In the genomic region with DNA sequence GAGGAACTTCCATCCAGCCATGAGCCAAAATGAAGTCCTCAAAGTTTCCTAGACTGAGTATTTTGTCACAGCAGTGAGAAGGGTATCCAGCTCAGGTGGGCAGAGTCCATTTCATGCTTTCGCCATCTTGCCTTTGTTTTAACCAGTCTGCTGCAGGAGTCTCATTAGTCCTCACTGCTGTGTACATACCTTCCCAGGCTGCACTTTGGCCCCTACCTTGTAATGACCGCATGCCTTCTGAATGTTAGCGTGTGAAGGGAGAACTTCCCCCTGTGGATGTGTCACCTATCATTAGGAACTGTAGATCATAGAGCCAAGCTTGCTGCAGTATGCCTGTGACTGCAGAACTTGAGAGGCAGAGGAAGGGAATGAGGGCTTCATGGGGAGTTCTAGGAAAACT, we compare ENCODE assay signal across 28 mouse cellular contexts.
DNase-seq lines count a peak whose midpoint lies in the region; ATAC-seq and TF ChIP-seq lines count a peak whose summit lies in the region.
"Had no signal": no experiment of that assay in that cellular context is flagged by ENCODE, and none has a peak within 500 bp of the region (broad histone marks: within the 10 kb centered on the region; RNA-seq: fewer than 3 reads in every experiment).

No protein-coding gene starts in this region.

- no peak overlapping the region for H3K4me2 ChIP-seq in kidney, postnatal 0 days (ENCODE audit: low read length)
- H3K4me2 ChIP-seq in intestine, postnatal 0 days (replicated peaks; ENCODE audit: low read depth): no peak overlapping the region
- H3K4me2 ChIP-seq in hindbrain, embryonic 11.5 days (replicated peaks; ENCODE audit: low read depth, low read length): no peak overlapping the region
- H3K4me2 ChIP-seq: embryonic facial prominence, embryonic 12.5 days; embryonic facial prominence, embryonic 15.5 days; heart, embryonic 13.5 days; hindbrain, embryonic 12.5 days; hindbrain, embryonic 15.5 days had no signal

- no peak overlapping the region for H3K9ac ChIP-seq in kidney, postnatal 0 days (ENCODE audit: low read depth, low read length)
- H3K9ac ChIP-seq in intestine, postnatal 0 days (ENCODE audit: low read depth, low read length): no peak overlapping the region
- no peak overlapping the region for H3K9ac ChIP-seq in hindbrain, embryonic 11.5 days (ENCODE audit: low read depth, low read length)
- H3K9ac ChIP-seq: embryonic facial prominence, embryonic 12.5 days; embryonic facial prominence, embryonic 15.5 days; forebrain, postnatal 0 days; heart, embryonic 13.5 days; hindbrain, embryonic 12.5 days; hindbrain, embryonic 15.5 days had no signal

- ATAC-seq in kidney, postnatal 0 days (replicated peaks; ENCODE audit: low FRiP score, low read depth): peak; percentile 83
- ATAC-seq in intestine, postnatal 0 days: peak; percentile 99
- no peak for ATAC-seq in hindbrain, embryonic 11.5 days (ENCODE audit: low FRiP score)
- ATAC-seq: forebrain, embryonic 14.5 days; forebrain, postnatal 0 days; Patski had no signal

- H3K27ac ChIP-seq in kidney, postnatal 0 days: no peak overlapping the region
- H3K27ac ChIP-seq in intestine, postnatal 0 days (ENCODE audit: low read depth, low read length): no peak overlapping the region
- no peak overlapping the region for H3K27ac ChIP-seq in hindbrain, embryonic 11.5 days (ENCODE audit: low read depth, low read length)
- H3K27ac ChIP-seq: embryonic facial prominence, embryonic 12.5 days; embryonic facial prominence, embryonic 15.5 days; heart, adult 2 months; heart, embryonic 10.5 days; heart, embryonic 13.5 days; hindbrain, embryonic 12.5 days; hindbrain, embryonic 15.5 days had no signal

- H3K36me3 ChIP-seq in kidney, postnatal 0 days (ENCODE audit: insufficient read depth, low read length): no peaks in the 10 kb centered on the region
- H3K36me3 ChIP-seq in intestine, postnatal 0 days (ENCODE audit: control insufficient read depth, insufficient read depth): no peaks in the 10 kb centered on the region
- no peaks in the 10 kb centered on the region for H3K36me3 ChIP-seq in hindbrain, embryonic 11.5 days (ENCODE audit: control insufficient read depth, insufficient read depth, low read length)
- H3K36me3 ChIP-seq: embryonic facial prominence, embryonic 12.5 days; embryonic facial prominence, embryonic 15.5 days; G1E; heart, embryonic 10.5 days; heart, embryonic 13.5 days; hindbrain, embryonic 12.5 days; hindbrain, embryonic 15.5 days had no signal

- WGBS in kidney, postnatal 0 days: 83% methylated on average over 3 of the region's 3 CpGs
- 53% methylated on average over 3 of the region's 3 CpGs for WGBS in intestine, postnatal 0 days
- 91% methylated on average over 3 of the region's 3 CpGs for WGBS in hindbrain, embryonic 11.5 days

- DNase-seq in kidney, postnatal 0 days (ENCODE audit: low spot score): no peak
- DNase-seq in kidney, postnatal 14 days: no peak
- DNase-seq in yolk sac, embryonic 10.5 days (ENCODE audit: low spot score): peak; percentile 61
- no peak for DNase-seq in urinary bladder, postnatal 36 days (ENCODE audit: low spot score in 2 of 2)
- no peak for DNase-seq in hindbrain, embryonic 11.5 days (ENCODE audit: low spot score)
- DNase-seq: adrenal gland, adult 2 months; adrenal gland, postnatal 14 days; B cell, adult 2 months; cerebellum, adult 11 months; cerebellum, adult 2 months; cerebellum, adult 9-11 months; cerebellum, postnatal 25 days; forebrain, postnatal 0 days; gastrocnemius, postnatal 25 days; heart, adult 2 months; heart, postnatal 14 days; heart, postnatal 4 days had no signal

- no peak for TF ChIP-seq CTCF in kidney, postnatal 0 days (IDR thresholded peaks at IDR 0.05; ENCODE audit: low read depth)
- no peak for TF ChIP-seq CTCF in intestine, postnatal 0 days (IDR thresholded peaks at IDR 0.05; ENCODE audit: low read depth)

- no peak overlapping the region for H3K4me3 ChIP-seq in kidney, postnatal 0 days (replicated peaks; ENCODE audit: low read depth, low read length)
- H3K4me3 ChIP-seq in intestine, postnatal 0 days (ENCODE audit: low read depth, low read length): no peak overlapping the region
- H3K4me3 ChIP-seq in hindbrain, embryonic 11.5 days (ENCODE audit: low read depth, low read length): no peak overlapping the region
- H3K4me3 ChIP-seq: embryonic facial prominence, embryonic 12.5 days; embryonic facial prominence, embryonic 15.5 days; heart, adult 2 months; heart, embryonic 10.5 days; heart, embryonic 13.5 days; hindbrain, embryonic 12.5 days; hindbrain, embryonic 15.5 days had no signal

- no peaks in the 10 kb centered on the region for H3K27me3 ChIP-seq in kidney, postnatal 0 days (ENCODE audit: insufficient read depth, low read length)
- H3K27me3 ChIP-seq in intestine, postnatal 0 days (replicated peaks; ENCODE audit: control insufficient read depth, insufficient read depth, low read length): no peaks in the 10 kb centered on the region
- no peaks in the 10 kb centered on the region for H3K27me3 ChIP-seq in hindbrain, embryonic 11.5 days (ENCODE audit: control insufficient read depth, insufficient read depth, low read length)
- H3K27me3 ChIP-seq: CH12.LX; embryonic facial prominence, embryonic 12.5 days; embryonic facial prominence, embryonic 15.5 days; heart, embryonic 13.5 days; hindbrain, embryonic 12.5 days; hindbrain, embryonic 15.5 days; Patski had no signal

- H3K9me3 ChIP-seq in kidney, postnatal 0 days (replicated peaks; ENCODE audit: low read length): no peaks in the 10 kb centered on the region
- no peaks in the 10 kb centered on the region for H3K9me3 ChIP-seq in intestine, postnatal 0 days (ENCODE audit: control insufficient read depth)
- no peaks in the 10 kb centered on the region for H3K9me3 ChIP-seq in hindbrain, embryonic 11.5 days (ENCODE audit: control insufficient read depth, low read length)
- H3K9me3 ChIP-seq: embryonic facial prominence, embryonic 12.5 days; embryonic facial prominence, embryonic 15.5 days; heart, embryonic 10.5 days; heart, embryonic 13.5 days; hindbrain, embryonic 12.5 days; hindbrain, embryonic 15.5 days had no signal

- H3K4me1 ChIP-seq in kidney, postnatal 0 days (replicated peaks; ENCODE audit: insufficient read depth, low read length): 0 out of 2 replicates have a peak, but pooled peaks cover 3% of the 10 kb centered on the region
- no peaks in the 10 kb centered on the region for H3K4me1 ChIP-seq in intestine, postnatal 0 days (replicated peaks; ENCODE audit: control insufficient read depth, insufficient read depth, low read length)
- H3K4me1 ChIP-seq in hindbrain, embryonic 11.5 days (replicated peaks; ENCODE audit: control insufficient read depth, insufficient read depth, low read length): no peaks in the 10 kb centered on the region
- H3K4me1 ChIP-seq: embryonic facial prominence, embryonic 15.5 days; hindbrain, embryonic 15.5 days had no signal
